Mouse (Mus musculus): ENCODE data around the gene 2310039H08Rik. TPM values are rescaled to one million over a fixed set of nuclear protein-coding genes. Genes with fewer than 3 reads are reported as not detected.
A peak's percentile ranks its signal among the peaks of the same experiment; 100 is the strongest.

The 2310039H08Rik gene
- polyA plus RNA-seq, 1 experiment from 2014 or later, result 57.9 TPM

GRCm38 (mm10) chr17:46771616-46772015 is 819 bp upstream of the 2310039H08Rik start:
- Histone ChIP-seq H3K4me3 (ENCODE audit: low read depth, low read length) (peak overlapping the region; percentile 84), H3K4me2 (peak overlapping the region; percentile 76), H3K9ac (ENCODE audit: low read length) (peak overlapping the region; percentile 81), H3K4me1 (ENCODE audit: control insufficient read depth, insufficient read depth, low read length) (peaks cover 12% of the 10 kb centered on the region), H3K27ac (ENCODE audit: low read depth, low read length) (no peak overlapping the region), H3K27me3 (ENCODE audit: control insufficient read depth, insufficient read depth, low read length) (no peaks in the 10 kb centered on the region), H3K36me3 (ENCODE audit: control insufficient read depth, insufficient read depth, low read length) (peaks cover 13% of the 10 kb centered on the region), H3K9me3 (ENCODE audit: control insufficient read depth, low read length) (no peaks in the 10 kb centered on the region)
- no peak for ATAC-seq (ENCODE audit: low FRiP score)
- 70% methylated on average over 17 of the region's 17 CpGs for WGBS
- no peak for DNase-seq (ENCODE audit: low spot score, missing footprints)

- 0 out of 2 replicates have a peak, but pooled peaks have one; percentile 4 for ATAC-seq (ENCODE audit: low FRiP score)
- H3K4me3 ChIP-seq (ENCODE audit: low read depth, low read length), result peak overlapping the region; percentile 84
- H3K4me2 ChIP-seq, result peak overlapping the region; percentile 76
Measured at GRCm38 (mm10) chr17:46772038-46772403, 414 bp upstream of the 2310039H08Rik start.

GRCm38 (mm10) chr17:46773278-46774130 is 1.1 kb downstream of the 2310039H08Rik start:
- H3K9me3 ChIP-seq (ENCODE audit: control insufficient read depth, low read length), result no peaks in the 10 kb centered on the region
- no peaks in the 10 kb centered on the region for H3K27me3 ChIP-seq (ENCODE audit: control insufficient read depth, insufficient read depth, low read length)
- WGBS, result 12% methylated on average over 19 of the region's 20 CpGs
- H3K4me3 ChIP-seq (ENCODE audit: low read depth, low read length), result peak overlapping the region; percentile 84
- peak overlapping the region; percentile 76 for H3K4me2 ChIP-seq
- no peak overlapping the region for H3K27ac ChIP-seq (ENCODE audit: low read depth, low read length)
- ATAC-seq (ENCODE audit: low FRiP score) (0 out of 2 replicates have a peak, but pooled peaks have one; percentile 20), DNase-seq (ENCODE audit: low spot score, missing footprints) (peak; percentile 90)
- peaks cover 25% of the 10 kb centered on the region for H3K36me3 ChIP-seq (ENCODE audit: control insufficient read depth, insufficient read depth, low read length)
- H3K9ac ChIP-seq (ENCODE audit: low read length), result peak overlapping the region; percentile 81
- H3K4me1 ChIP-seq (ENCODE audit: control insufficient read depth, insufficient read depth, low read length), result peaks cover 12% of the 10 kb centered on the region

More at GRCm38 (mm10) chr17:46772038-46772403, 414 bp upstream of the 2310039H08Rik start:
- Histone ChIP-seq H3K4me1 (ENCODE audit: control insufficient read depth, insufficient read depth, low read length) (peaks cover 12% of the 10 kb centered on the region), H3K27me3 (ENCODE audit: control insufficient read depth, insufficient read depth, low read length) (no peaks in the 10 kb centered on the region), H3K36me3 (ENCODE audit: control insufficient read depth, insufficient read depth, low read length) (peaks cover 13% of the 10 kb centered on the region), H3K9me3 (ENCODE audit: control insufficient read depth, low read length) (no peaks in the 10 kb centered on the region), H3K9ac (ENCODE audit: low read length) (peak overlapping the region; percentile 81), H3K27ac (ENCODE audit: low read depth, low read length) (0 out of 2 replicates have a peak overlapping the region, but pooled peaks have one; percentile 14)
- WGBS, result 9% methylated on average over 5 of the region's 5 CpGs
- DNase-seq (ENCODE audit: low spot score, missing footprints), result no peak

- peaks cover 31% of the 10 kb centered on the region for H3K36me3 ChIP-seq (ENCODE audit: control insufficient read depth, insufficient read depth, low read length)
- no peaks in the 10 kb centered on the region for H3K27me3 ChIP-seq (ENCODE audit: control insufficient read depth, insufficient read depth, low read length)
- peaks cover 12% of the 10 kb centered on the region for H3K4me1 ChIP-seq (ENCODE audit: control insufficient read depth, insufficient read depth, low read length)
- DNase-seq (ENCODE audit: low spot score, missing footprints) (no peak), ATAC-seq (ENCODE audit: low FRiP score) (no peak)
- H3K27ac ChIP-seq (ENCODE audit: low read depth, low read length), result no peak overlapping the region
- H3K9me3 ChIP-seq (ENCODE audit: control insufficient read depth, low read length), result no peaks in the 10 kb centered on the region
- peak overlapping the region; percentile 76 for H3K4me2 ChIP-seq
- WGBS, result 52% methylated on average over 2 of the region's 2 CpGs
- H3K4me3 ChIP-seq (ENCODE audit: low read depth, low read length), result no peak overlapping the region
- no peak overlapping the region for H3K9ac ChIP-seq (ENCODE audit: low read length)
Measured at GRCm38 (mm10) chr17:46774131-46774472, 1.7 kb downstream of the 2310039H08Rik start.

- 92% methylated on average over 9 of the region's 9 CpGs for WGBS
- Histone ChIP-seq H3K9ac (ENCODE audit: low read length) (no peak overlapping the region), H3K4me1 (ENCODE audit: control insufficient read depth, insufficient read depth, low read length) (peaks cover 12% of the 10 kb centered on the region), H3K36me3 (ENCODE audit: control insufficient read depth, insufficient read depth, low read length) (peaks cover 37% of the 10 kb centered on the region), H3K4me2 (no peak overlapping the region), H3K9me3 (ENCODE audit: control insufficient read depth, low read length) (no peaks in the 10 kb centered on the region), H3K27ac (ENCODE audit: low read depth, low read length) (no peak overlapping the region), H3K27me3 (ENCODE audit: control insufficient read depth, insufficient read depth, low read length) (no peaks in the 10 kb centered on the region), H3K4me3 (ENCODE audit: low read depth, low read length) (no peak overlapping the region)
- ATAC-seq (ENCODE audit: low FRiP score) (no peak), DNase-seq (ENCODE audit: low spot score, missing footprints) (no peak)
Measured at GRCm38 (mm10) chr17:46775070-46775469, 2.6 kb downstream of the 2310039H08Rik start.

- H3K4me3 ChIP-seq (ENCODE audit: low read depth, low read length), result no peak overlapping the region
- no peak overlapping the region for H3K9ac ChIP-seq (ENCODE audit: low read length)
- H3K36me3 ChIP-seq (ENCODE audit: control insufficient read depth, insufficient read depth, low read length), result peaks cover 40% of the 10 kb centered on the region
- ATAC-seq (ENCODE audit: low FRiP score) (no peak), DNase-seq (ENCODE audit: low spot score, missing footprints) (peak; percentile 82)
- no peaks in the 10 kb centered on the region for H3K27me3 ChIP-seq (ENCODE audit: control insufficient read depth, insufficient read depth, low read length)
- WGBS, result 90% methylated on average over 3 of the region's 3 CpGs
- H3K9me3 ChIP-seq (ENCODE audit: control insufficient read depth, low read length), result no peaks in the 10 kb centered on the region
- H3K4me2 ChIP-seq, result no peak overlapping the region
- peaks cover 12% of the 10 kb centered on the region for H3K4me1 ChIP-seq (ENCODE audit: control insufficient read depth, insufficient read depth, low read length)
- no peak overlapping the region for H3K27ac ChIP-seq (ENCODE audit: low read depth, low read length)
Measured at GRCm38 (mm10) chr17:46776087-46776486, 3.7 kb downstream of the 2310039H08Rik start.

- H3K27ac ChIP-seq (ENCODE audit: low read depth, low read length), result peak overlapping the region; percentile 81
- 10% methylated on average over 11 of the region's 11 CpGs for WGBS
- H3K4me3 ChIP-seq (ENCODE audit: low read depth, low read length), result peak overlapping the region; percentile 72
- H3K4me2 ChIP-seq, result peak overlapping the region; percentile 73
- DNase-seq (ENCODE audit: low spot score, missing footprints) (no peak), ATAC-seq (ENCODE audit: low FRiP score) (no peak)
- peaks cover 5% of the 10 kb centered on the region; the same call in 1 of the 2 replicates for H3K4me1 ChIP-seq (ENCODE audit: control insufficient read depth, insufficient read depth, low read length)
- H3K36me3 ChIP-seq (ENCODE audit: control insufficient read depth, insufficient read depth, low read length), result peaks cover 27% of the 10 kb centered on the region
- H3K9me3 ChIP-seq (ENCODE audit: control insufficient read depth, low read length), result no peaks in the 10 kb centered on the region
- peak overlapping the region; percentile 79 for H3K9ac ChIP-seq (ENCODE audit: low read length)
- H3K27me3 ChIP-seq (ENCODE audit: control insufficient read depth, insufficient read depth, low read length), result no peaks in the 10 kb centered on the region
Measured at GRCm38 (mm10) chr17:46781876-46782275, 9.4 kb downstream of the 2310039H08Rik start.

GRCm38 (mm10) chr17:46782341-46783221 is 10.1 kb downstream of the 2310039H08Rik start, which contains the start of gene Rpl7l1:
Gene Rpl7l1 (minus strand): TSS chr17:46782672.
- no peaks in the 10 kb centered on the region for H3K27me3 ChIP-seq (ENCODE audit: control insufficient read depth, insufficient read depth, low read length)
- H3K36me3 ChIP-seq (ENCODE audit: control insufficient read depth, insufficient read depth, low read length), result peaks cover 23% of the 10 kb centered on the region
- DNase-seq (ENCODE audit: low spot score, missing footprints) (peak; percentile 98), ATAC-seq (ENCODE audit: low FRiP score) (peak; percentile 95)
- peak within 1 kb of the TSS; percentile 73 for H3K4me2 ChIP-seq
- peak within 1 kb of the TSS; percentile 79 for H3K9ac ChIP-seq (ENCODE audit: low read length)
- WGBS, result 1% methylated on average over 44 of the region's 44 CpGs
- H3K9me3 ChIP-seq (ENCODE audit: control insufficient read depth, low read length), result no peaks in the 10 kb centered on the region
- H3K4me3 ChIP-seq (ENCODE audit: low read depth, low read length), result peak within 1 kb of the TSS; percentile 72
- H3K4me1 ChIP-seq (ENCODE audit: control insufficient read depth, insufficient read depth, low read length), result peaks cover 5% of the 10 kb centered on the region; the same call in 1 of the 2 replicates
- H3K27ac ChIP-seq (ENCODE audit: low read depth, low read length), result peak within 1 kb of the TSS; percentile 81

All from midbrain, embryonic 11.5 days (tissue).